Mouse (Mus musculus): ENCODE data around the gene Krtdap.

DNA sequence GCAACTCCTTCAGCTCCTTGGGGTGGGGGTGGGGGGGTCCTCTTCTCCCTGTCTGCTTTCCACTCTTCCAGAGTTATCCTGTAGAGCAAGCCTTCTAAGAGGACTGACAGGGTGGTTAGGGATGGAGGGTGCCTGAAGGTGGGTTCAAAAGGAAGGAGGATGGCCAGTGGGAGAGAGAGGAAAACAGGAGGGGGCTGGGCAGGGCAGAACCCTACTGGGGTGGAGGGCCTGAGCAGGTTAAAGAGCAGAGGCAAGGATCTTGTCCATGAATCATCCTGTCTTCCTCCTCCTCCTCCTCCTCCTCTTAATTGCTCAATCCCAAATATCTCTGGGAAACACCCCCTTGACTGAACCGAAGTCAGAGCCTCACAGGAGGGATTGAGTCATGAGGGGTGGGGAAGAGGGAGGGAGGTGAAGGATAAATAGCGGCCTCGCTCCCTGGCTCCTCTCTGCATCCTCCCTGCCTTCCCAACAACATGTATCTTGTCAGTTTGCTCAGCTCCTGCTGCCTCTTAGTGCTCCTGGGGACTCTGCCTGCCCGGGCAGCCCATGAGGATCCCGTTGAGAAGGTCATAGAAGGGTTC, 36.5 kb upstream of the Krtdap start, which contains the start of gene Sbsn:
- no peak for TF ChIP-seq CTCF (IDR thresholded peaks at IDR 0.05; ENCODE audit: low read depth, low read length)
- no peak for TF ChIP-seq EP300 (IDR thresholded peaks at IDR 0.05; ENCODE audit: insufficient read depth, low read depth, low read length)
- no peak for TF ChIP-seq POLR2A (IDR thresholded peaks at IDR 0.05; ENCODE audit: insufficient read depth, low read length)
